15 mouse cellular contexts compared by ENCODE assay signal in genomic region chr11:11763211-11763666, GRCm38 (mm10). TPM values are rescaled to one million over a fixed set of nuclear protein-coding genes. Genes with fewer than 3 reads are reported as not detected.
DNase-seq lines count a peak whose midpoint lies in the region; ATAC-seq and TF ChIP-seq lines count a peak whose summit lies in the region.
"Had no signal": no experiment of that assay in that cellular context is flagged by ENCODE, and none has a peak within 500 bp of the region (broad histone marks: within the 10 kb centered on the region; RNA-seq: fewer than 3 reads in every experiment).

No protein-coding gene starts in this region.

- H3K36me3 ChIP-seq in intestine, postnatal 0 days (ENCODE audit: control insufficient read depth, insufficient read depth) = no peaks in the 10 kb centered on the region
- H3K36me3 ChIP-seq: hindbrain, embryonic 15.5 days; midbrain, embryonic 15.5 days had no signal

- ATAC-seq in CD4-positive, CD25-positive, alpha-beta regulatory T cell, adult 4 months = no peak
- ATAC-seq in intestine, postnatal 0 days = no peak
- ATAC-seq: midbrain, embryonic 15.5 days had no signal

- no peak overlapping the region for H3K27ac ChIP-seq in intestine, postnatal 0 days (ENCODE audit: low read depth, low read length)
- H3K27ac ChIP-seq: heart, adult 2 months; hindbrain, embryonic 15.5 days; liver, embryonic 15.5 days; midbrain, embryonic 15.5 days had no signal

- WGBS in intestine, postnatal 0 days = 62% methylated on average over 4 of the region's 4 CpGs

- H3K4me1 ChIP-seq in intestine, postnatal 0 days (replicated peaks; ENCODE audit: control insufficient read depth, insufficient read depth, low read length) = no peaks in the 10 kb centered on the region
- H3K4me1 ChIP-seq: hindbrain, embryonic 15.5 days; liver, embryonic 15.5 days; midbrain, embryonic 15.5 days had no signal

- peak; percentile 30 for DNase-seq in CD4-positive, CD25-positive, alpha-beta regulatory T cell, adult 2 months (ENCODE audit: low read depth, low spot score)
- peak; percentile 30 for DNase-seq in thymus, postnatal 0 days (ENCODE audit: low spot score)
- no peak for DNase-seq in thymus, postnatal 4 days
- DNase-seq in lung, postnatal 4 days = peak; percentile 42 to 44
- DNase-seq in gastrocnemius, postnatal 36 days = no peak
- DNase-seq in embryo, embryonic 10.5 days (ENCODE audit: low spot score) = no peak
- DNase-seq: cerebellum, adult 11 months; embryo, embryonic 11 days; kidney, postnatal 10 days had no signal

- H3K27me3 ChIP-seq in intestine, postnatal 0 days (replicated peaks; ENCODE audit: control insufficient read depth, insufficient read depth, low read length) = no peaks in the 10 kb centered on the region
- H3K27me3 ChIP-seq: hindbrain, embryonic 15.5 days; liver, embryonic 15.5 days; midbrain, embryonic 15.5 days had no signal

- no peak overlapping the region for H3K9ac ChIP-seq in intestine, postnatal 0 days (ENCODE audit: low read depth, low read length)
- H3K9ac ChIP-seq: hindbrain, embryonic 15.5 days; liver, embryonic 15.5 days; midbrain, embryonic 15.5 days had no signal

- no peaks in the 10 kb centered on the region for H3K9me3 ChIP-seq in intestine, postnatal 0 days (ENCODE audit: control insufficient read depth)
- H3K9me3 ChIP-seq: hindbrain, embryonic 15.5 days; liver, embryonic 15.5 days; midbrain, embryonic 15.5 days had no signal

- TF ChIP-seq CTCF in intestine, postnatal 0 days (IDR thresholded peaks at IDR 0.05; ENCODE audit: low read depth) = no peak

- intact Hi-C loops in gastrocnemius, postnatal 36 days (cut with DNase I) = no loop called here

- no peak overlapping the region for H3K4me3 ChIP-seq in intestine, postnatal 0 days (ENCODE audit: low read depth, low read length)
- H3K4me3 ChIP-seq: heart, adult 2 months; hindbrain, embryonic 15.5 days; liver, embryonic 15.5 days; midbrain, embryonic 15.5 days had no signal

- H3K4me2 ChIP-seq in intestine, postnatal 0 days (replicated peaks; ENCODE audit: low read depth) = no peak overlapping the region
- H3K4me2 ChIP-seq: hindbrain, embryonic 15.5 days; liver, embryonic 15.5 days; midbrain, embryonic 15.5 days had no signal

RNA-seq across cellular contexts. Expression of gene Fignl1, which starts 45.5 kb away (rescaled TPM):
- polyA plus RNA-seq in CD4-positive, CD25-positive, alpha-beta regulatory T cell, adult 4 months (2017; shearing (Covaris generic)) = 10 to 100 TPM in 1 of 2 experiments, 1 to 10 TPM in 1; 8.3 to 13.4 TPM
- 62.4 and 65.6 TPM in 2 replicates for polyA plus RNA-seq in thymus, postnatal 0 days (2015; fragmentation: Nextera tagmentation; extraction: Ambion mirVana)
- under 1 TPM; 0.30 to 0.36 TPM for total RNA-seq in gastrocnemius, postnatal 36 days (2021)
- polyA plus RNA-seq in intestine, postnatal 0 days (2015; fragmentation: Nextera tagmentation; extraction: Ambion mirVana) = 8.1 and 8.3 TPM in 2 replicates

Comparison
In these comparisons a context has a peak if more than half of its experiments do, and no peak if none do; other contexts are left out.
1. DNase-seq: peak in CD4-positive, CD25-positive, alpha-beta regulatory T cell, adult 2 months (single experiment), thymus, postnatal 0 days (single experiment) and lung, postnatal 4 days (2 of 2); none in thymus, postnatal 4 days (single experiment), gastrocnemius, postnatal 36 days (0 of 2) and embryo, embryonic 10.5 days (single experiment).